Mouse (Mus musculus): ENCODE results near the gene Ccdc92b.

Gene Ccdc92b

GRCm38 (mm10) chr11:74655941-74656340 lies 36.5 kb downstream of the Ccdc92b start:
- no peak for DNase-seq

DNA sequence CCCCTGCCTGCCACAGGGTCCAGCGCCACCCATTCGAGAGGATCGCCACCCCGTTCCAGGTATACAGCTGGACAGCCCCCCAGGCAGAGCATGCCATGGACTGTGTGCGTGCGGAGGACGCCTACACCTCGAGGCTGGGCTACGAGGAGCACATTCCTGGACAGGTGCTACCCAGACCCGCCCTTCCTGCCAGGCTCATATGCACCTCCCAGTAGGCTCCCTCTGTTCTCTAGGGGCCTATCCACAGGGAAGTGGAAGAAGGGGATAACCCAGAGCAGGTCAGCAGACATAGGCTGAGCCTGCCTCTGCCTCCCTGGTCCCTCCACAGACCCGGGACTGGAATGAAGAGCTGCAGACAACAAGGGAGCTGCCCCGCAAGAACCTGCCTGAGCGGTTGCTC lies 40.9 kb downstream of the Ccdc92b start:
- no peak for DNase-seq

- no peak for DNase-seq
Measured at GRCm38 (mm10) chr11:74661641-74662040, 42.2 kb downstream of the Ccdc92b start.

GRCm38 (mm10) chr11:74662221-74662620 lies 42.8 kb downstream of the Ccdc92b start:
- DNase-seq: no peak

DNA sequence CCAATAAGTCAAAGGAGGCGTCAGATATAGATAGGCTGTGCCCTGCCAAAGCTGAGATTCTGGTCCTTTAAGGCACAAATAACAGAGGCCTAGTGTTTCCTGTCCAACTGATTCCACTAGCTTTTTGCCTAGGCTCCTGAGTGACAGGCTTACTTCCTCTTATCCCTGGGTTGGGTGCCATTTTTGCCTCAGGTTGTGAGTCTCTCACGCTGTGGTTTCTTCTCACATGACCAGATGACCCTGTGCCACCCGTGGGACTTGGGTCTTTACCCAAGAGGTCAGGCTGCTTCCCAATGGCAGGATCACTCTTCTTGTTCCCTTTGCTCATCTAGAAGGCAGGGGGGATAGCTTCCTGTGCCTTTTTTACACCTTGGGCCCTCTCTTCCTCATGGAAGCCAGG lies 44.9 kb downstream of the Ccdc92b start:
- no peak for DNase-seq

DNA sequence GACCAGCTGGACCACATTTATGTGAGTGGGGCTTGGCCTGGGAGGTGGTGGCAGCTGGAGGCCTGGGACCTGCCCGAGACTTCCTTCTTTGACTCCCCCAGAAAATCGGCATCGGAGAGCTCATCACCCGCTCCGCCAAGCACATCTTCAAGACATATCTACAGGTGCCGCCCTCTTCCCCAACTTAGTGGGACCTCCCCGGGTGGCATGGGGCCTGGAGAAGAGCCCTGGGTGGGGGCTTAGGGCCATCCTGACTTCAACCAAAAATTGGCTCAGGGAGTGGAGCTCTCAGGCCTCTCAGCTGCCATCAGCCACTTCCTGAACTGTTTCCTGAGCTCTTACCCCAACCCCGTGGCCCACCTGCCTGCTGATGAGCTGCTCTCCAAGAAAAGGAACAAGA lies 45.5 kb downstream of the Ccdc92b start:
- no peak for DNase-seq

DNA sequence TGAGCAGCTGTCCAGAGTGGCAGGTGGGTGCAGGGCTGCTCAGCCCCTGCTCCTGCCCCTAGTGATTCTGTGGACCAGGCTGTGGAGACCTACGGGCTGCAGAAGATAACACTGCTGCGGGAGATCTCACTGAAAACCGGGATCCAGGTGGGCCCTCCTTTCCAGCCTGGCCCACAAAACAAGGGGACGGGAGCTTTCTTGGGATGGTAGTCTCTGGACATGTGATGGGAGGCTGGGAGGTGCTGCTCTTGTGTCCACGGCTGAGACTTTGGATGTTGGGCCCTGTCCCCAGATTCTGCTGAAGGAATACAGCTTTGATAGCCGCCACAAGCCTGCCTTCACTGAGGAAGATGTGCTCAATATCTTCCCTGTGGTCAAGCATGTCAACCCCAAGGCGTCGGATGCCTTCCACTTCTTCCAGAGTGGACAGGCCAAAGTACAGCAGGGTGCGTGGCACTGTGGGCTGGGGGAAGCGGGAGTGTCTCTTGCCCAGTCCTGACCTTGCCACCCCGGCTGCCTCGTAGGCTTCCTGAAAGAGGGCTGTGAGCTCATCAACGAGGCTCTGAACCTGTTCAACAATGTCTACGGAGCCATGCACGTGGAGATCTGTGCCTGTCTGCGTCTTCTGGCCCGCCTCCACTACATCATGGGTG lies 46.4 kb downstream of the Ccdc92b start:
- DNase-seq: no peak

DNA sequence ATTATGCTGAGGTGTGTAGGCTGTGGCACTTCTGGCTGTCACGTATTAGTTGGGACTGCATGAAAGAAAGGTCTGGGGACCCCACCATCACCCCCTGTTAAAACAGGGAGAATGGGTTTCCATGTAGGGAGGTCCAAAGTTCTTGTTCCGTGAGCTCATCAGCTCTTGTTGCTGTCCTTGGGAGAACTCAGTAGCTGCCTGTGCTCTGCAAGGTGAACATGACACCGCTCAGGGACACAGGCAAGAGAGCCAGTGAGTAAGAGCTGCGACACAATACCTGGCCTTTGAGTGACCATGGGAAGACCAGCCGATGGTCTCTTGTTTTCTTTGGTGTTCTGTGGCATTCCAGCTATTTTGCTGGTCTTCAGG lies 46.9 kb downstream of the Ccdc92b start:
- no peak for DNase-seq

DNA sequence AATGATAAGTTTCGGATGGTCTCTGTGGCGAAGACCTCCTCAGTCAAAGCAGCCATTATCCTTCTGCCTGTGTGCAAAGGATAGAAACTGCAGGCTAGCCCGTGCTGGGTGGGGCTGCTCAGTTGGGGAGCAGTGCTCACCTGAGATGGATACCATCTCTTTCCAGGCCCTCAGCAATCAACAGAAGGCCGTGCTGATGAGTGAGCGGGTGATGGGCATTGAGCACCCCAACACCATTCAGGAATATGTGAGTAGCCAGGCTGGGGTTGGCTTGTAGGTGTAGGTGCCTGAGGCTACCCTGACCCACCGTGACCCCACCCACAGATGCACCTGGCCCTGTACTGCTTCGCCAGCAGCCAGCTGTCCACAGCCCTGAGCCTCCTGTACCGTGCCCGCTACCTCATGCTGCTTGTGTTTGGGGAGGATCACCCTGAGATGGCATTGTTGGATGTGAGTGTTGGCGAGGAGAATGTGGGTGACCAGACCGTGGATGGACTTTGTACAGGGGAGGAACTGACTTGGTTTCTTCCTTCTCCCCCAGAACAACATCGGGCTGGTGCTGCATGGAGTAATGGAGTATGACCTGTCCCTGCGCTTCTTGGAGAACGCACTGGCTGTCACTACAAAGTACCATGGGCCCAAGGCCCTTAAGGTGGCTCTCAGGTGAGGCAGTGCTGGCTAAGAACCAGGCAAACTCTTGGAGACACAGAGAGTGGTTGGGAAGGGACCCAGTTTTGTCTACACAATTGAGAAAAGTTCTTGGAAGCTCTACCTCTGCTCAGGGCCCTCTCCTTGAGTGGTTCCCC lies 47.6 kb downstream of the Ccdc92b start:
- no peak for DNase-seq

DNA sequence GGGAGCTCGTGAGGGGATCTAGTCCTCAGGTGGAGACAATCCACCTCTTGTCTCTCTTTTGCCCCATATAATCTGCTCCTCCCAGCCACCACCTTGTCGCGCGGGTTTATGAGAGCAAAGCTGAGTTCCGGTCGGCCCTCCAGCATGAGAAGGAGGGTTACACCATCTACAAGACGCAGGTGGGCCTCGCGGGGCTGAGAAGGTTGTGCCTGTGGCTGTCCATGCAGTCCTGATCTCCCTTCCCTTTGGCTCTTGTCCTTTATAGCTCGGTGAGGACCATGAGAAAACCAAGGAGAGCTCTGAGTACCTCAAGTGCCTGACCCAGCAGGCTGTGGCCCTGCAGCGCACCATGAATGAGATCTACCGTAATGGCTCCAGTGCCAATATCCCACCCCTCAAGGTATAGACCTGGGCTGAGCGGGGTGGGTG lies 48.2 kb downstream of the Ccdc92b start:
- DNase-seq: no peak

DNA sequence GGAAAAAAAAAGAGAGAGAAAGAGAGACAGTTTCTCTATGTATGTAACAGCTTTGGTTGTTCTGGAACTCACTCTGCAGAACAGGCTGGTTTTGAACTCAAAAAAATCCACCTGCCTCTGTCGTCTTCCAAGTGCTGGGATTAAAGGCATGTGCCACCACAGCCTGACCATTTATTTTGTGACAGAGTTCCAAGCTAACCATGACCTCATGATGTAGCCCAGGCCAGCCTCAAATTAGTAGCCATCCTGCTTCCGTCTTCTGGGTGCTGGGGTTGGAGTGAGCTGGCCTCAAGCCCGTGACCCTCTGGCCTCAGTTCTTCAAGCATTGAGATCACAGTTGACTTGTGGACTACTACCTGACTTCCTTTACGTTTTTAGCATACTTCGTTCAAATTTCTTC lies 49.1 kb downstream of the Ccdc92b start:
- no peak for DNase-seq

DNA sequence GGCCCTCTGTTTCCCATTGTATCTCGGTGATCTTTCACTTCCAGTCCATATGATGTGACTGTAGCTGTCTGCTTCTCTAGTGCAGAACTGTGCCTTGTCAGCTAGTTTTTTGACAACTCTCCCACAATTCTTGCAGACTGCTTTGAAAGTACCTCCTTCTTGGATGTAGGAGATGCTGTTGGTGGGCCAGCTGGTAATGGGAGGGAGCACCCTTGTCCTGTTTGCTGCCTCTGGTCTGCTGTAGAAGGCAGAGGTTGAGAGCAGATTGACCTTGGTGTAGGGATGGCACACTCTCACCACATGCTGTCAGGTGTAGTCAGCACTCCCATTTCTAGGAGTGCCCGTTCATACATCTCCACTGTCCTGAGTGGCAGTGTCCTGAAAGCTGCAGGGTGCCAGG lies 49.6 kb downstream of the Ccdc92b start:
- no peak for DNase-seq

DNA sequence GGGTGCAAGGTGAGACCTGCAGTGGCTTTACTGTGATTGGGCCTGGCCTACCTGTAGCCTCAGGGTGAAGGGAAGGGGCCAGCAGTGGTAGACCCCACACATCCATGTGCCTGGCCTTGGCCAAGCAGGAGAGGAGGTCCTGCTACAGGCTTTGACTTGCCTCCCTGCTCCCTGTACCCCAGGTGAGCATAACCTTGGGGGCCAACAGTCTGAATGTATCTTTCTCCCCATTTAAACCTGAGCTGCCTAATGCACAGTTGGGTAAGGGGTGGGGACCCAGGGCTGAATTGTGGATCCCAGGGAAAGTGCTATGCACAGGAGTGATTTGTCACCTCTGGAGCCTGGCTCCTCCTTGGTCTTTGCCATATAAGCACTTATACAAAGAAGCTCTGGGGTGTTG lies 50.7 kb downstream of the Ccdc92b start:
- DNase-seq: no peak

GRCm38 (mm10) chr11:74671013-74671412 lies 51.6 kb downstream of the Ccdc92b start:
- no peak for DNase-seq

GRCm38 (mm10) chr11:74671839-74672238 lies 52.4 kb downstream of the Ccdc92b start:
- no peak for DNase-seq

- no peak for DNase-seq
Measured at GRCm38 (mm10) chr11:74672901-74673513, 53.6 kb downstream of the Ccdc92b start.

GRCm38 (mm10) chr11:74673561-74673960 lies 54.2 kb downstream of the Ccdc92b start:
- DNase-seq: no peak

- DNase-seq: no peak
Measured at GRCm38 (mm10) chr11:74674713-74675112, 55.3 kb downstream of the Ccdc92b start.

DNA sequence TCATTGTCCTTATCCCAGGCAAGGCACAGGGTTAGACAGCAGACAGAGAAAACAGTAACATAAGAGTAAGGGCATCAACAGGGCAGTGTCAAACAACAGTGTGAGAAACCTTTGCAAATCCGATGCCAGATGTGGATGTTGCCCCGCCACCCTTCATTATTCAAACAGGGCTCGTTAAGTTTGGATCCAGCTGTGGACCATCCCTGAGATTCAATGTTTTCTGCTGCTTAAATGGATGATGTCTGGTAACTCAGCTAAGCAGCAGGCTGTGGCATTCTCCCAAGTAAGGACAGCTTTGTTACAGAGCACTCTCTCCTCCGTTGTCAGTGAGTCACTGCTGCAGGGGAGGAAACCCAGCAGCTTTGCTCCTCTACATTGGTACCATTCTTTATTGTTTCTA lies 55.8 kb downstream of the Ccdc92b start:
- DNase-seq: no peak
